Mouse (Mus musculus): ENCODE data around the gene Ttc7. TPM values are rescaled to one million over a fixed set of nuclear protein-coding genes. Genes with fewer than 3 reads are reported as not detected.

Ttc7 gene
- 11.6 and 14.9 TPM in 2 replicates for polyA plus RNA-seq (2015; fragmentation: Nextera tagmentation; extraction: Ambion mirVana)

DNA sequence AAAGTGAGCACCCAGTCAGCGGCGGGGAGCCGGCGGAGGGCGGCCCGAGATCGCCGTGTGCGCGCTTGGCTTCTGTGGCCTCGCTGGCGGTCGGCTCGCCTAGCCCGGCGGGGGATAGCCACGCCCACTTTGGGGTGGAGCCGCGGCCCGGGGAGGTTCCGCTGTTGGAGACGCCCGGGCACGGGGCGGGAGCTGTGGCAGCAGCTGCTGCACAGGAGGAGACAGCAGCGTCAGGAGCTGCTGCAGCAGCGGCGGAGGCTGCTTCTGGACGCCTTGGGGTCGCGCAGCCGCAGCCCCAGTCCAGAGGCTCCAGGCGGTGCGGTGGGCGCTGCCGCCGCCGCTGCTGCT, at the start of gene Ttc7:
Gene Ttc7, plus strand, starts transcription at position 181 of the 348 bp plus-strand sequence.
- under 1% methylated on average over 34 of the region's 38 CpGs for WGBS
- H3K27me3 ChIP-seq, result peaks cover 24% of the 10 kb centered on the region
- ATAC-seq (ENCODE audit: insufficient number of reproducible peaks, low FRiP score, low TSS enrichment, low read depth), result peak; percentile 90

DNA sequence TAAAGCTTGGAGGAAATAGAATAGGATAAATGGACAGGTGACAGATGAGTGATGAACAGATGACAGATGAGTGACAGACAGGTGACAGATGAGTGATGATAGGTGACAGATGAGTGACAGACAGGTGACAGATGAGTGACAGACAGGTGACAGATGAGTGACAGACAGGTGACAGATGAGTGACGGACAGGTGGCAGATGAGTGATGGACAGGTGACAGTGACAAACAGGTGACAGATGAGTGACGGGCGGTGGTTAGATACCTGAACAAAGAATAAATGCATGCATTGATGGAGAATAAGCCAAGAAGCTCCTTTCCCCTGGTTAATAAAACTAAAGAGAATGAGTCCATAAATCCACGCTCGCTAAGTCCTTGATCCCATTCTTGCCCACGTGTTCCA, 47.7 kb upstream of the Ttc7 start:
- WGBS, result 86% methylated on average over 6 of the region's 6 CpGs
- H3K9ac ChIP-seq, result no peak overlapping the region
- no peaks in the 10 kb centered on the region for H3K9me3 ChIP-seq
- H3K4me1 ChIP-seq, result peaks cover 19% of the 10 kb centered on the region
- no peak overlapping the region for H3K4me3 ChIP-seq
- no peak overlapping the region for H3K27ac ChIP-seq
- H3K36me3 ChIP-seq, result no peaks in the 10 kb centered on the region
- H3K4me2 ChIP-seq, result no peak overlapping the region
- H3K27me3 ChIP-seq, result no peaks in the 10 kb centered on the region
- ATAC-seq (ENCODE audit: insufficient number of reproducible peaks, low FRiP score, low TSS enrichment, low read depth), result no peak

More for the DNA sequence above, at the start of gene Ttc7:
- no peaks in the 10 kb centered on the region for H3K9me3 ChIP-seq
- H3K9ac ChIP-seq, result peak within 1 kb of the TSS; percentile 79
- peak within 1 kb of the TSS; percentile 94 for H3K27ac ChIP-seq
- peak within 1 kb of the TSS; percentile 99 for H3K4me2 ChIP-seq
- H3K4me1 ChIP-seq, result peaks cover 39% of the 10 kb centered on the region
- no peaks in the 10 kb centered on the region for H3K36me3 ChIP-seq
- H3K4me3 ChIP-seq, result peak within 1 kb of the TSS; percentile 76

DNA sequence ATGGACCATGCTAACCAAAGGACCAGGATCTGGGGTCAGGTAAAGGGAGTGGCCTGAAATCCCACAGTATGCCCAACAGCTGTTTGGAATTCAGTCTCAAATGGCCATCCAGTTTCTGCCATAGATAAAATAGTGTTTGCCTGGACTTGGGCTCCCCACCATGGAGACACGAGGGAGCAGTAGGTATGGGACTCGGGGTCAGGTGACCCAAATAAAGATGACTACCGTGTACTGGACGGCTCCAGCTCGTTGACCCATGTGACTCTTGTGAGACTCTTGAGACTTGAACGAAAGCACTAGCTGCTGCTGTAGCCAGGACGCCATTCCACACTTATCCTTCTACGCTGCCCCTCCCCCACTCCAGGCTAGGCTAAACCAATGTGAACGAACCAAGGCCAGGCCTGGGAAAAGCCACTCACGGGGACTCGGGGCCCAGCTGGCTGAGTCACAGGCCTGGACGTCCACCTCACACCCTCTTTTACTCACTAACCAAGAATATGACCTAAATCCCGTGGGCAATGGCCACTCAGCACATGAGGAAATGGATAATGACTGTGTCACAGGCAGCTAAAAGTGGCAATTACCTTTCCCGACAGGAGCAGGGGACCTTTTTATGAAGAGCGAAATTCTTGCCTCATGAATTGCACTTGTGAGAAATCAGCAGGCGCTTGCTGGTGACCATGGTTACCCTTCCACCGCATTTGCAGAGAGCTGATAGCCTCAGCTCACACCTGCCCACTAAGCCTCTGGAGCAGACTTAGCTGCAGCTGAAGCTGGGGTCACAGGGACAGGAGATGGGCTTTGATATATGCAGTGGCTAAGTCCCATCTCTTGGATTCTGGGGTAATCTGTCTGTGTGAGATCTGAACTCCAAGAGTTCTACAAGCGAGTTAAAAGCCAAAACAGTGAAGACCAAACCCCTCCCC, 45.7 kb upstream of the Ttc7 start:
- H3K27ac ChIP-seq, result no peak overlapping the region
- no peak overlapping the region for H3K9ac ChIP-seq
- WGBS, result 35% methylated on average over 18 of the region's 18 CpGs
- ATAC-seq (ENCODE audit: insufficient number of reproducible peaks, low FRiP score, low TSS enrichment, low read depth), result no peak; the same call in 1 of the 2 replicates
- H3K4me1 ChIP-seq, result peaks cover 19% of the 10 kb centered on the region
- H3K36me3 ChIP-seq, result no peaks in the 10 kb centered on the region
- no peak overlapping the region for H3K4me3 ChIP-seq
- H3K27me3 ChIP-seq, result no peaks in the 10 kb centered on the region
- no peaks in the 10 kb centered on the region for H3K9me3 ChIP-seq
- H3K4me2 ChIP-seq, result no peak overlapping the region

DNA sequence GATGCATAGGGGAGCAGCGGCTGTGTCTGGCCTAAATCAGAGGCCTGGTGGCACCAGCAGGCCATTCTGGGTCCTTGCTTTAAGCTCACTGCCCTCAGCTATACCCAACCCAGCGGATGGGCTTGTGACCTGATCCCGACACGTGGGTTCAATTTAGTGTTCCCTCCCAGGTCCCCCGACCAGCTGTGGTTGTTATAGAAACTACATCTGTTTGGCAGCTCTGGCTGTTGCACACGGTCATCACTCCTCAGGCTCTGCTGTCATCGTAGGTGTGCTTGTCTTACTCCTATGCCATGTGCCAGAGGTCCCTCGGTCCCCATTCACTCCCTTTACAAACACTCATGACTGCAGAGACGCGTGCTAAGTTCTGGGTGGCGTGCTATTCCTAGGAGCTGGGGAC, 44.9 kb upstream of the Ttc7 start:
- Histone ChIP-seq H3K27me3 (no peaks in the 10 kb centered on the region), H3K4me3 (no peak overlapping the region), H3K9ac (no peak overlapping the region), H3K27ac (no peak overlapping the region), H3K9me3 (no peaks in the 10 kb centered on the region), H3K4me1 (peaks cover 19% of the 10 kb centered on the region), H3K36me3 (no peaks in the 10 kb centered on the region), H3K4me2 (no peak overlapping the region)
- WGBS, result 52% methylated on average over 11 of the region's 11 CpGs
- ATAC-seq (ENCODE audit: insufficient number of reproducible peaks, low FRiP score, low TSS enrichment, low read depth), result no peak

DNA sequence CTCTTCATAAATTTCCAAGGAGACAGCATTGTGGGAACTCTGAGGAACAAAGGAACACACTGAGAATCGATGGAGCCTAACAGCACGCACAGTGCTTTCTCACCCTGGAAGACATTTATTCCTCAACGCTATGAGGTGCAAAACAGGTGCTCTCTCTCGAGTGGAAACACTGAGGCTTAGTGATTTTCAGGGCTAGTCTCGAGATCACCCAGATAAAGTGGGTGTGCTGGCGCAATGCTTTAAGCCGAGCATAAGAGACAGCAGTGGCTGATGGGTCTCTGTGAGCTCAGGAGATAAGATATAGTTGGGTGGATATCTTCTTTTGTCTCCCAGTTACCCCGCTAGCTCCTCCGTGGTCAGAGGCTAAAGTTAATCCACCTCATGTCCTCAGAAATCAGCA, 36.6 kb upstream of the Ttc7 start:
- Histone ChIP-seq H3K4me3 (no peak overlapping the region), H3K9ac (no peak overlapping the region), H3K27ac (no peak overlapping the region), H3K36me3 (no peaks in the 10 kb centered on the region), H3K4me2 (no peak overlapping the region), H3K27me3 (no peaks in the 10 kb centered on the region), H3K4me1 (peaks cover 11% of the 10 kb centered on the region), H3K9me3 (no peaks in the 10 kb centered on the region)
- no peak for ATAC-seq (ENCODE audit: insufficient number of reproducible peaks, low FRiP score, low TSS enrichment, low read depth)
- WGBS, result 79% methylated on average over 9 of the region's 9 CpGs

DNA sequence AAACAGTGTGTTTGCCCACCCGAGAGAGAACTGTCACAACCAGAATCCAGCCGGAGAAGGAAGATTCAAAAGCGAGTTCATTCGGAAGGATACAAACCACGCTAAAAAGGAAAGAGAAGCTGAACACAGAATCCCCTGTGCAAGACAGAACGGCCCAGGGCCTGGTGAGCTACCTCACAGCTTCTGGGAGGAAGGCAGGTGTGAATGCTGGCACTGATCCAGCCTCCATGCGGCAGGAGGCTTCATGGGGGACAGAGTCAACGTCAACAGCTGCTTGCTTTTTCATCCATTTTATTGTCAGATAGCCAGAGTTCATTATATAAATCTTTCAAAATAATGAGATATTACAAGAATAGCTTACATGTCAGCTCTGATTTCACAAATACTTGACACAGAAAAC, 28.3 kb upstream of the Ttc7 start:
- H3K9ac ChIP-seq, result no peak overlapping the region
- no peaks in the 10 kb centered on the region for H3K27me3 ChIP-seq
- H3K4me1 ChIP-seq, result 0 out of 2 replicates have a peak, but pooled peaks cover 8% of the 10 kb centered on the region
- WGBS, result 52% methylated on average over 8 of the region's 8 CpGs
- no peak overlapping the region for H3K4me2 ChIP-seq
- no peak overlapping the region for H3K4me3 ChIP-seq
- H3K36me3 ChIP-seq, result peaks cover 54% of the 10 kb centered on the region
- H3K9me3 ChIP-seq, result no peaks in the 10 kb centered on the region
- no peak for ATAC-seq (ENCODE audit: insufficient number of reproducible peaks, low FRiP score, low TSS enrichment, low read depth)
- no peak overlapping the region for H3K27ac ChIP-seq

DNA sequence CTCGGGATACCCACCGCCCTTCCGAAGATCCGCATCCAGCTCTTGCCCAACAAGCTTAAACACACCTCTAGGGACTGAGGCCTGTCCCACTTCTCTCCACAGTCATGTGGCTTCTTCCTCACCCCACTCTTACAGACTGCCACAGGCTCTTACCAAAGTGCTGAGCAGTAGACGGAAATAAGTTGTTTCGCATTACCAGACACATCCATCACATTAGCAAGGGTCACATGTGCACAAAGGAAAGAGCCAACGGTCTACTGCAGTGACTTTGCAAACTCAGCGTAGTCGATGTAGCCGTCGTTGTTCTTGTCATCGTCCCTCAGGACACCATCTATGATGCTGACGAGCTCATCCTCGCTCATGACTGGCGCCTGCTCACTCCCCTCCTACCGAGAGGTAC, 27.0 kb upstream of the Ttc7 start:
- Histone ChIP-seq H3K36me3 (peaks cover 67% of the 10 kb centered on the region), H3K4me1 (0 out of 2 replicates have a peak, but pooled peaks cover 8% of the 10 kb centered on the region), H3K4me2 (no peak overlapping the region), H3K4me3 (no peak overlapping the region), H3K27me3 (no peaks in the 10 kb centered on the region), H3K9ac (no peak overlapping the region), H3K9me3 (no peaks in the 10 kb centered on the region), H3K27ac (no peak overlapping the region)
- no peak for ATAC-seq (ENCODE audit: insufficient number of reproducible peaks, low FRiP score, low TSS enrichment, low read depth)
- WGBS, result 89% methylated on average over 16 of the region's 16 CpGs

DNA sequence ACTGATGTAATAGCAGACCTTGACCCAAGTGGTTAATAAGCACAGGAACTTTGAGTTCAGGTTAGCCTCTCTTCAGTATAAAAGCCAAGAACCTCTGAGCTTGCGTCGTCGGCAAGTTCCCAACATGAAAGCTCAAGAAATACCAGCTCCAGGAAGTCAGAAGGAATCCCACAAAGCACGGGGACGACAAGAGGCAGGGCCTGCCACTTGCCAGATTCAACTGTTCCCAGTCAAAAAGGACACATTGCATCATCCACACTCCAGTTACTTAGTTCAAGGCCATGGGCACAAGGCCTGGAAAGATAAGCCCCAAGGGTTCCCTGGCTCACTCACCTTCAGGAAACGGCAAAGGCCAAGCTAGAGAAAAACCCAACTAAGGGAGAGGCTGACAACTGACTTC, 19.3 kb upstream of the Ttc7 start:
- H3K9me3 ChIP-seq, result no peaks in the 10 kb centered on the region
- no peaks in the 10 kb centered on the region for H3K27me3 ChIP-seq
- H3K9ac ChIP-seq, result no peak overlapping the region
- no peak overlapping the region for H3K4me3 ChIP-seq
- 93% methylated on average over 6 of the region's 6 CpGs for WGBS
- no peak for ATAC-seq (ENCODE audit: insufficient number of reproducible peaks, low FRiP score, low TSS enrichment, low read depth)
- H3K36me3 ChIP-seq, result peaks cover 38% of the 10 kb centered on the region
- H3K4me2 ChIP-seq, result no peak overlapping the region
- no peak overlapping the region for H3K27ac ChIP-seq
- H3K4me1 ChIP-seq, result peaks cover 13% of the 10 kb centered on the region

DNA sequence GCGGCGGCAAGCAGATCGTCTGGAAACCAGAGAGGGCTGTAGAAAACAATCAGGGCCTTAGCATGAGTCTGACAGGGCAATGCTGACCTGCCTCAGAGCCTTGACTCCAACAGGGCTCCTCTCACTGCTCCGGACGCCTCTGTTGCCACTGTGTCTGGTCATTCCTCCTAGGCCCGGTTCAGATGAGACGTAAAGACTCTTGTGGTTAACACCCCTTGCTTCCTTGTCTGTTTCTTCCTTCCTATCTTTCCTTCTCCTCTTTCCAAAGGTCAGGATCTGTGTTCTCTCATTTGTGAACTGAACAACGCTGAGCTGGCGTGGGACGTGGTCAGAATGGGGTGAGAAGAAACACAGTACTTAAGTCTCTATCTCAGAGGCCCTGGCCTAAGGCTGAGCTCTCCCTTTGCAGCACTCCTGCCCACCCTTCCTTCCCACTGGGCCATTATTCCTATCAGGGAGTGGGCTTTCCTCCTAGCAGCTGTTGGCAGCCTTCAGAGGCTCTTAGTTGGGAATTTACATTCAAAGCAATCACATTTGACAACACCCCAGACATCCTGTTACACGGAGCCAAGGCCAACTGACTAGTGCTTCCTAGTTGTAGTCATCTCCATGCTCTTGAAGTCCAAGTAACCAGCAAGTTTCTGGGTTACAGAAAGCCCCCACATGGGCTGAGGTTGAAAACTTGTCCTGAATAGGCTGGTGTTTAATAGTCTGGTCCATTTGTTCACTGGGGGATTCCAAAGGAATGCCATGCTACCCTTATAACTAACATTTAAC, 18.4 kb upstream of the Ttc7 start:
- 92% methylated on average over 11 of the region's 11 CpGs for WGBS
- Histone ChIP-seq H3K36me3 (peaks cover 33% of the 10 kb centered on the region), H3K27ac (no peak overlapping the region), H3K4me3 (peak overlapping the region; percentile 90), H3K9ac (peak overlapping the region; percentile 94; the same call in 1 of the 2 replicates), H3K4me1 (peaks cover 13% of the 10 kb centered on the region), H3K4me2 (peak overlapping the region; percentile 73), H3K27me3 (no peaks in the 10 kb centered on the region), H3K9me3 (no peaks in the 10 kb centered on the region)
- ATAC-seq (ENCODE audit: insufficient number of reproducible peaks, low FRiP score, low TSS enrichment, low read depth), result no peak

DNA sequence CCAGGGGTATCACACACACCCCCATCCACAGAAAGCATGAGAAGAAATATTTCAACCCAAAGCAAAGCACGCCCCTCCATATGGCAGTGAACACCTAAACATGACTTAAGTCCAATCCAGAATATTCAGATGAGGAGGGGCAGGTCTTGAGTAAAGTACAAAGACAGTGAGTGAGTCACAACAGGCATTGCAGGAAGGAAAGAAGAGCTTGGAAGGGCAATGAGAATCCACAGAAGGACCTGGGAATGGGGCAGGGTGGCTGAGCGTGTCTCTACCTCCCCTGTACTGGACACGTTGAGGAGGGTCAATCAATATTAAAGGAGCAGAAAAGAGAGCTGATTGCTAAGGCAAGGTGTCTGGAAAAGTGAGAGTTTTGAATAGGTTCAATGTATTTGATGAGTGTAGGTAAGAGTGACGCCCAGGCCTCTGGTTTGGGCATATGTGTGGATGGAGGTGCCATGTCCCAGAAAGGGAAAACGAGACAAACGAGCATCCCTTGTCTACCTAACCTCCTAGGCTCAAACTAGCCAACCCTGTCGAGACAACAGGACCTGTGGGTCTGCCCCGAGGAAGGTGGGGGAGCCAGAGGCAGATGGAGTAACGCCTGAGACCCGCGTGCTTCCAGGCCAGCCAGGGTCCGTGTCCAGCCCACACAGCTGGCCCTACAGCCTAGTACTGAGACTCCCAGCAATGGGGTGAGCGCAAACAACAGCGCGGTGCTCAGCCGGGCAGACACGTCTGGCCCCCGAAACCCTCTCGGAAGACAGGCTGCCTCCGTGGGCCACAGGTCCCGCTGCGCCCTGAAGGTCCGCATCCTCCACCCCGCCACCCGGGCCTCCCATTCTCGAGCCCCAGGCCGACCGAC, 17.5 kb upstream of the Ttc7 start:
- Histone ChIP-seq H3K4me1 (peaks cover 13% of the 10 kb centered on the region), H3K27me3 (no peaks in the 10 kb centered on the region), H3K4me3 (peak overlapping the region; percentile 90), H3K9ac (peak overlapping the region; percentile 94), H3K4me2 (peak overlapping the region; percentile 73), H3K27ac (peak overlapping the region; percentile 79), H3K36me3 (peaks cover 25% of the 10 kb centered on the region), H3K9me3 (no peaks in the 10 kb centered on the region)
- peak; percentile 65 for ATAC-seq (ENCODE audit: insufficient number of reproducible peaks, low FRiP score, low TSS enrichment, low read depth)
- WGBS, result 6% methylated on average over 28 of the region's 28 CpGs

DNA sequence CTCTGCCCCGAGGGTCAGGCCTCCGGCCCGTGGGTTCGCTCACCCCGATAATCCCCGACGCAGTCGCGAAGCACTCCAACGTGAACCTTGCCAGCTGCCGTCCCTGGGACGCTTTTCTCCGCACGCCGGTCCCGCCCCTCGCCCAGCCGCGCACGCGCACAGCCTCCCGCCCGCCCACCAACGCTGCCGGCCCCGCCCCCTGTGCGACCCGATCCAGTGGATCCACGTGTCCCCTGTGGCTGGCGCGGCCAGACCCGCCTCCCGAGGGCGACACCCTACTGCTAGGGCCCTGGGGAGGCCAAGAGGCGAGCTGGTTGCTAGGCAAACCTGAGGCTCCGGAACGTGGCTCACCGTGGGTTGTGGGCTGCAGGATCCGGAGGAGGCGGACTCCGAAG, 16.9 kb upstream of the Ttc7 start, which contains the start of gene Mcfd2:
Gene Mcfd2, minus strand, starts transcription at position 144 of the 395 bp plus-strand sequence.
- Histone ChIP-seq H3K9ac (peak within 1 kb of the TSS; percentile 94), H3K27me3 (no peaks in the 10 kb centered on the region), H3K4me2 (peak within 1 kb of the TSS; percentile 73), H3K36me3 (peaks cover 19% of the 10 kb centered on the region), H3K27ac (peak within 1 kb of the TSS; percentile 86), H3K9me3 (no peaks in the 10 kb centered on the region), H3K4me3 (peak within 1 kb of the TSS; percentile 90), H3K4me1 (peaks cover 13% of the 10 kb centered on the region)
- under 1% methylated on average over 41 of the region's 41 CpGs for WGBS
- ATAC-seq (ENCODE audit: insufficient number of reproducible peaks, low FRiP score, low TSS enrichment, low read depth), result peak; percentile 90

Data from limb, embryonic 15.5 days (tissue).